Mouse (Mus musculus): ENCODE measurements at regions not wholly inside any gene's neighbourhood (a gene's known extent, or its start where the extent isn't known, plus 50 kb on each side); places are given as distances from the start of the nearest gene placed in this dataset.

GRCm38 (mm10) chr14:15061966-15062860 is 259.0 kb downstream of the Nek10 start:
- Histone ChIP-seq H3K9me3 (replicated peaks) (no peaks in the 10 kb centered on the region), H3K4me3 (no peak overlapping the region), H3K4me2 (replicated peaks) (no peak overlapping the region), H3K36me3 (no peaks in the 10 kb centered on the region), H3K27ac (peak overlapping the region; percentile 23; the same call in 1 of the 2 replicates), H3K27me3 (no peaks in the 10 kb centered on the region), H3K9ac (no peak overlapping the region), H3K4me1 (0 out of 2 replicates have a peak, but pooled peaks cover 5% of the 10 kb centered on the region)
- 61% methylated on average over 5 of the region's 5 CpGs for WGBS
- ATAC-seq (ENCODE audit: low FRiP score): peak; percentile 13; the same call in 1 of the 2 replicates

DNA sequence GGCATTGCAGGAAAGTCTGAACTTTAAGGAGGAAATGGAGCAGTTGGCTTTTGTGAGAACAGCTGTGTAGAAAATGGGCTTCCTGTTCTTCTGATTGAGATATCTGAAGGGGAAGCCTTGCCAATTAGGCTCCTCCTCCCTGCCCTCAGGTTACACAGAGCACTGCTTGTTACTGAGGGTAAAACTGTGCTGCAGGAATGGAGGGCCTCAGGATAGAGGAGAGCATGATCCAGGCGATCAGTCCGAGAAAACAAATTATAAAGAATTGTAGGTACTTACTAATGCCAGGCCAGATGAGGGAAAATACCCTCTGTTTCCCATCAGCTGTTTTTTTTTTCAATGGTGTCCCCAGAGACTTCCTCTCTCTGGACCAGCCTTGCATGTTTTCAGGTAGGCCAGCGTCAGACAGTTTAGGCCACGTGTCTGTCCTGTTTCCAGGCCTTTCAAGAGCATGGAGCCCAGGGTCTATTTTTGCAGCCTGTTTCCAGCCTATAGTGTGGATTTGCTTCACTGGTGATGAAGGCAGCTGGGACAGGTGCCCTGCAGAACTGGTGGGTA is 259.7 kb downstream of the Nek10 start:
- Histone ChIP-seq H3K9ac (no peak overlapping the region), H3K4me3 (no peak overlapping the region), H3K36me3 (no peaks in the 10 kb centered on the region), H3K4me1 (0 out of 2 replicates have a peak, but pooled peaks cover 5% of the 10 kb centered on the region), H3K27ac (no peak overlapping the region), H3K27me3 (no peaks in the 10 kb centered on the region), H3K4me2 (replicated peaks) (no peak overlapping the region), H3K9me3 (replicated peaks) (no peaks in the 10 kb centered on the region)
- 61% methylated on average over 4 of the region's 4 CpGs for WGBS
- peak; percentile 63; the same call in 1 of the 2 replicates for ATAC-seq (ENCODE audit: low FRiP score)

GRCm38 (mm10) chr14:15064991-15065525 is 261.8 kb downstream of the Nek10 start:
- no peak for ATAC-seq (ENCODE audit: low FRiP score)

DNA sequence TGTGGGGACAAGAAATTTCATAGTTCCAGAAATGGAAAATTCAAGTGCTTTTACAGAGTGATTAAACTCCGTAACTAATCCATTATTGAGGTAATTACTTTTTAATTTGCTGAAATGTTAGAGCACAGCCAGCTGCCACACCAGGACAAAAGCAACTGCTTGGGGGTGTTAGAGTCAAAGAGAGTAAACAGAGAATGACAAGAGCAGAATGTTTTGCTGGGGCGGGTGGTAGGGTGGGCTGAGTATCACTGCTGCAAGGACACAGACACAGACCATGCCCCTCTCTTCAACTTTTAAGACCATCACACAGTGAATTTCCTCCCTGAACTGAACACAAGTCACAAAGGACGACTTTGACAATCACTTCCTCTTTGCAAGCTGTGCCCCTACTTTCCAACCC is 272.7 kb downstream of the Nek10 start:
- no peak overlapping the region for H3K4me3 ChIP-seq
- no peaks in the 10 kb centered on the region for H3K36me3 ChIP-seq
- H3K27me3 ChIP-seq: no peaks in the 10 kb centered on the region
- no peak overlapping the region for H3K27ac ChIP-seq
- no peaks in the 10 kb centered on the region for H3K4me1 ChIP-seq
- no peak overlapping the region for H3K4me2 ChIP-seq (replicated peaks)
- H3K9me3 ChIP-seq (replicated peaks): no peaks in the 10 kb centered on the region
- WGBS: 53% methylated on average over 3 of the region's 3 CpGs
- ATAC-seq (ENCODE audit: low FRiP score): 0 out of 2 replicates have a peak, but pooled peaks have one; percentile 61
- H3K9ac ChIP-seq: no peak overlapping the region

More at GRCm38 (mm10) chr14:15064991-15065525, 261.8 kb downstream of the Nek10 start:
- no peaks in the 10 kb centered on the region for H3K27me3 ChIP-seq
- 0 out of 2 replicates have a peak, but pooled peaks cover 5% of the 10 kb centered on the region for H3K4me1 ChIP-seq
- H3K27ac ChIP-seq: no peak overlapping the region
- no peaks in the 10 kb centered on the region for H3K36me3 ChIP-seq
- H3K9ac ChIP-seq: no peak overlapping the region
- no peaks in the 10 kb centered on the region for H3K9me3 ChIP-seq (replicated peaks)
- WGBS: 80% methylated on average over 5 of the region's 5 CpGs
- no peak overlapping the region for H3K4me2 ChIP-seq (replicated peaks)
- H3K4me3 ChIP-seq: no peak overlapping the region

- H3K9ac ChIP-seq: no peak overlapping the region
- no peaks in the 10 kb centered on the region for H3K27me3 ChIP-seq
- H3K36me3 ChIP-seq: no peaks in the 10 kb centered on the region
- H3K27ac ChIP-seq: no peak overlapping the region
- H3K4me2 ChIP-seq (replicated peaks): no peak overlapping the region
- no peaks in the 10 kb centered on the region for H3K9me3 ChIP-seq (replicated peaks)
- 79% methylated on average over 2 of the region's 2 CpGs for WGBS
- H3K4me1 ChIP-seq: no peaks in the 10 kb centered on the region
- no peak for ATAC-seq (ENCODE audit: low FRiP score)
- H3K4me3 ChIP-seq: no peak overlapping the region
These were observed 279.7 kb downstream of the Nek10 start for GRCm38 (mm10) chr14:15082889-15083288.

GRCm38 (mm10) chr14:15083812-15084211 is 280.6 kb downstream of the Nek10 start:
- Histone ChIP-seq H3K27ac (no peak overlapping the region), H3K9me3 (replicated peaks) (no peaks in the 10 kb centered on the region), H3K4me3 (no peak overlapping the region), H3K27me3 (no peaks in the 10 kb centered on the region), H3K4me2 (replicated peaks) (no peak overlapping the region), H3K9ac (no peak overlapping the region), H3K4me1 (no peaks in the 10 kb centered on the region), H3K36me3 (no peaks in the 10 kb centered on the region)
- WGBS: 45% methylated on average over 1 of the region's 1 CpGs
- no peak for ATAC-seq (ENCODE audit: low FRiP score)

DNA sequence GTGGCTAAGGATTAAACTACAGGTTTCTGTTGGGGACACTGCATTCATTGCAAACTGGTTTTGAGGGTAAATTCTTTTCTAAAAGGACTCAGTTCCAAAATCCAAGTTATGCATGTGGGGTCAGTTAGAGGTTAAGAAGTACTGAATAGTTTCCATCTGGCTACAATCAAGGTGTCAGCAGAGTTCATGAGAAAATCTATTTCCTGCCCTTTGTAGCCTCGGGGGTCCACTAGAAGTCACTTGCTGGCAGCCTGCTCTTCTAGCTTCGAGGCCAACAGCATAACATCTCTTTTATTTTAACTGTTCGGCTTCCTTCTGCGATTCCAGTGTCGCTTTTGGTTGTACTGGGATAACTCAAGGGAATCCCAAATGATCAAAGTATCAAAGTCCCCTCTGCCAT is 283.8 kb downstream of the Nek10 start:
- Histone ChIP-seq H3K9ac (no peak overlapping the region), H3K27ac (no peak overlapping the region), H3K36me3 (no peaks in the 10 kb centered on the region), H3K9me3 (replicated peaks) (no peaks in the 10 kb centered on the region), H3K4me2 (replicated peaks) (no peak overlapping the region), H3K27me3 (no peaks in the 10 kb centered on the region), H3K4me3 (no peak overlapping the region), H3K4me1 (no peaks in the 10 kb centered on the region)
- ATAC-seq (ENCODE audit: low FRiP score): no peak
- WGBS: 58% methylated on average over 5 of the region's 5 CpGs

- Histone ChIP-seq H3K36me3 (no peaks in the 10 kb centered on the region), H3K9ac (no peak overlapping the region), H3K9me3 (replicated peaks) (0 out of 2 replicates have a peak, but pooled peaks cover 3% of the 10 kb centered on the region), H3K4me1 (no peaks in the 10 kb centered on the region), H3K27ac (no peak overlapping the region), H3K4me2 (replicated peaks) (no peak overlapping the region), H3K27me3 (no peaks in the 10 kb centered on the region), H3K4me3 (no peak overlapping the region)
- WGBS: 44% methylated on average over 1 of the region's 1 CpGs
- no peak for ATAC-seq (ENCODE audit: low FRiP score)
These were observed 293.6 kb downstream of the Nek10 start for GRCm38 (mm10) chr14:15096865-15097264.

GRCm38 (mm10) chr14:15099909-15100308 is 296.7 kb downstream of the Nek10 start:
- no peak overlapping the region for H3K9ac ChIP-seq
- H3K36me3 ChIP-seq: no peaks in the 10 kb centered on the region
- H3K27ac ChIP-seq: no peak overlapping the region
- 0 out of 2 replicates have a peak, but pooled peaks cover 3% of the 10 kb centered on the region for H3K9me3 ChIP-seq (replicated peaks)
- no peaks in the 10 kb centered on the region for H3K27me3 ChIP-seq
- ATAC-seq (ENCODE audit: low FRiP score): no peak
- H3K4me3 ChIP-seq: no peak overlapping the region
- H3K4me2 ChIP-seq (replicated peaks): no peak overlapping the region
- no peaks in the 10 kb centered on the region for H3K4me1 ChIP-seq

DNA sequence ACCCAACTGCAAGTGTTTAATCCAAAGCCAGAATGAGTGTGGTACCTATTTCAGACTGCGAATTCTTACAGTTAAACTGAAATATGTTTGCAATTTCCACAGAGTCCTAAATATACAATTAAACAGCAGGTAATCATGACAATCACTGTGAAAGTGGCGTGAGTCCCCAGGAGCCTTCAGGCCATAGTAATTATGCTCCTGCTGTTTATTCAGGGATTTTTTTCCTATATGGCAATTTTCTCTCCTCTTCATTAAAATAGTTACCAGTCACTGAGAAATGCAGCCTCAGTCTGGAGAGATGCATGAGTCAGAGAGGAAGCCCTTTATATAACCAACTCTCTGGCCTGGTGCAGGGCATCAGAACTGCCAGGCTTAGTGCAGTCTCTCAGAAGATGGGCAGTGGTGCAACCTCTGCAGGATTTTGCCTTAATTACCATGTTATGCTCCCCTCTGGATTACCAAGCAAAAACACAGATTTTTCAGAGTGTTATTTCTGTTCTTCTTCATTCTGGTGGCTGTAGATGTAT is 304.6 kb downstream of the Nek10 start:
- Histone ChIP-seq H3K27me3 (no peaks in the 10 kb centered on the region), H3K27ac (no peak overlapping the region), H3K9ac (no peak overlapping the region), H3K9me3 (replicated peaks) (no peaks in the 10 kb centered on the region), H3K4me2 (replicated peaks) (no peak overlapping the region), H3K4me3 (no peak overlapping the region), H3K4me1 (no peaks in the 10 kb centered on the region), H3K36me3 (no peaks in the 10 kb centered on the region)
- 63% methylated on average over 2 of the region's 2 CpGs for WGBS
- ATAC-seq (ENCODE audit: low FRiP score): no peak

DNA sequence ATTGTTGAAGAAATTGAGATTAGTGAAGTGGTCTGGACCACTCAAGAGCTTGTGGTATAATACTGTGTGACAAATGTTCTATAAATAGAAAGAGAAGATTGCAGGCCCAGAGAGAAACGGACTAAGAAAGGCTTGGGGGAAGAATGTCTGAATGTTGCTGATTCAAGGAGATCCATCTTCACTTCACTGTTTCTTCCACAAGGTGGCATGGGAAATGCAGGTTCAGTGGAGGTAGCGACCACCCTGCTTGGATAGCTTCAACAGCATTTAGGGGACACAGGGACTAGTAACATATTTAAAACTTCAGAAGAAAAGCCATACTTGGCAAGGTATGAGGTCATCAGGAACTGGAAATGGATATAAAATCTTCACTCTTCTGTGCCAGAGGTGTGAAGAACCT is 316.5 kb downstream of the Nek10 start:
- Histone ChIP-seq H3K4me1 (no peaks in the 10 kb centered on the region), H3K27me3 (no peaks in the 10 kb centered on the region), H3K9ac (no peak overlapping the region), H3K27ac (no peak overlapping the region), H3K4me2 (replicated peaks) (no peak overlapping the region), H3K9me3 (replicated peaks) (no peaks in the 10 kb centered on the region), H3K4me3 (no peak overlapping the region), H3K36me3 (no peaks in the 10 kb centered on the region)
- ATAC-seq (ENCODE audit: low FRiP score): no peak
- 64% methylated on average over 2 of the region's 2 CpGs for WGBS

DNA sequence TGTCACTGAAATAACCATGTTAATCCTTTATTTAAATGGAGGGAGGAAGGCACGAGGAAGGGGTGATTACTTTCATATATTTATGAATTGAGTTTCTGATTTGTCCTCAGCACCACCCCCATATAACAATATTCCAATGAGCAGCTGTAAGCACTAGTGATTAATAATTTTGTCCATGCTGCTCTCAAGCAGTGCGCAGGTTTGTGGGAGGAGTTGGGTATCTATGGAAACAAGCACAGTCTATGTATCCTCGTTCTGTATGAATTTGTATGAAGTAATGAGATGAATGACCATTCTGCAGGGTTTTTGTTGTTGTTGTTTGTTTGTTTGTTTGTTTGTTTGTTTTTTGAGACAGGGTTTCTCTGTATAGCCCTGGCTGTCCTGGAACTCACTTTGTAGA is 310.6 kb downstream of the Lrrc3b start:
- no peak overlapping the region for H3K4me2 ChIP-seq (replicated peaks)
- H3K4me3 ChIP-seq: no peak overlapping the region
- H3K9ac ChIP-seq: no peak overlapping the region
- no peak overlapping the region for H3K27ac ChIP-seq
- WGBS: 88% methylated on average over 3 of the region's 3 CpGs
- H3K27me3 ChIP-seq: no peaks in the 10 kb centered on the region
- H3K36me3 ChIP-seq: no peaks in the 10 kb centered on the region
- H3K9me3 ChIP-seq (replicated peaks): no peaks in the 10 kb centered on the region
- ATAC-seq (ENCODE audit: low FRiP score): no peak
- no peaks in the 10 kb centered on the region for H3K4me1 ChIP-seq

All from hindbrain, embryonic 12.5 days (tissue).